Mouse (Mus musculus) G1E (cell line): ENCODE results near the gene Enho.

Experiments used
- CTCF ChIP-seq: IDR thresholded peaks from 2 replicates; pipeline ENCODE4 v1.5.1; 2012; ENCODE audit warnings: low read depth, low read length, inconsistent platforms, mixed read lengths
- GATA2 ChIP-seq: IDR thresholded peaks from 2 replicates; pipeline ENCODE4 v1.6.1; 2012; ENCODE audit warnings: low read depth, low read length, inconsistent platforms, borderline replicate concordance

- TF ChIP-seq GATA2 (no peak), CTCF (no peak)
These were observed 18.1 kb downstream of the Enho start for GRCm38 (mm10) chr4:41622071-41622470.
